Mouse (Mus musculus): ENCODE data around the gene Cad.

DNA sequence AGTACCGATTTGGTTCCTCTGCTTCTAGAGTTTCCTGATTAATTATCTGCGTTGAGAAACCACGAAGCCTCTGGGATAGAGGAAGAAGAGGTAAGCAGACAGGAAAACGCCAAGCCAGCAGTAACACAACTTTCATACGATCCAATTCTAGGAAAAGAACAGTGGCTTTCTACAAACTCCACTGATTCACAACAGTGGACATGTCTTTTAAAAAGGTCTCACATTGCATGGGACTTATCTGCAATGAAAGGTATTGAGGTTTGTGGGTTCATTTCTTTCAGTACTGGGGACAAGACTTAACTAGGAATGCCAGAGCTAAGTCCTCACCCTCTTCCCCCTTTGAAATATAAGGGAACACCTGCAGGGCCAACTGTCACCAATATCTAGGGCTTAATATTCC, 7.5 kb upstream of the Cad start:
- TF ChIP-seq CTCF (IDR thresholded peaks at IDR 0.05; ENCODE audit: low read depth) = no peak
- no peak for TF ChIP-seq EP300 (IDR thresholded peaks at IDR 0.05; ENCODE audit: low read depth)

Data from liver, postnatal 0 days (tissue).